Mouse (Mus musculus) intestine, embryonic 15.5 days (tissue): ENCODE data around the gene Dnm2. TPM values are rescaled to one million over a fixed set of nuclear protein-coding genes. Genes with fewer than 3 reads are reported as not detected.

ENCODE experiments used
- ATAC-seq: fragments of 200-750 bp; cut with Nextera tagmentation; 2 replicates; pipeline ENCODE4 v1.8.0; 2017; ENCODE audit warnings: moderate TSS enrichment, moderate library complexity
- H3K27ac ChIP-seq: fragments of 300-500 bp; sonication (generic); 2 replicates; pipeline ENCODE4 v1.5.1; 2015; ENCODE audit warnings: mild to moderate bottlenecking, inconsistent platforms
- H3K27me3 ChIP-seq: fragments of 300-500 bp; sonication (generic); replicated peaks from 2 replicates; pipeline ENCODE4 v1.6.1; 2015; ENCODE audit warnings: inconsistent platforms
- H3K36me3 ChIP-seq: fragments of 300-500 bp; sonication (generic); 2 replicates; pipeline ENCODE4 v1.6.1; 2015; ENCODE audit warnings: inconsistent platforms
- H3K4me1 ChIP-seq: fragments of 300-500 bp; sonication (generic); replicated peaks from 2 replicates; pipeline ENCODE4 v1.6.1; 2015; ENCODE audit warnings: inconsistent platforms
- H3K4me2 ChIP-seq: fragments of 300-500 bp; sonication (generic); replicated peaks from 2 replicates; pipeline ENCODE4 v1.6.1; 2015; ENCODE audit warnings: mild to moderate bottlenecking, inconsistent platforms
- H3K4me3 ChIP-seq: fragments of 300-500 bp; sonication (generic); replicated peaks from 2 replicates; pipeline ENCODE4 v1.5.1; 2015; ENCODE audit warnings: inconsistent platforms
- H3K9ac ChIP-seq: fragments of 300-500 bp; sonication (generic); 2 replicates; pipeline ENCODE4 v1.6.1; 2015; ENCODE audit warnings: inconsistent platforms
- H3K9me3 ChIP-seq: fragments of 300-500 bp; sonication (generic); 2 replicates; pipeline ENCODE4 v1.6.1; 2016; ENCODE audit warnings: inconsistent platforms
- WGBS: fragments of 180-500 bp; shearing (Covaris S2); methylation state at CpG from one replicate; pipeline ENCODE4 v1.1.7; 2015; 5-methylcytosine and 5-hydroxymethylcytosine counted together
- polyA plus RNA-seq: library from polyadenylated mRNA; unstranded; fragments of >200 nt; fragmentation: Nextera tagmentation; extraction: Ambion mirVana; gene quantifications from 2 replicates; pipeline ENCODE4 v1.2.1, GENCODE M21; 2015

Gene Dnm2
- polyA plus RNA-seq, 1 experiment from 2014 or later = 70.6 TPM

- Histone ChIP-seq H3K9me3 (no peaks in the 10 kb centered on the region), H3K36me3 (no peaks in the 10 kb centered on the region), H3K4me3 (peak overlapping the region; percentile 84), H3K4me1 (peaks cover 17% of the 10 kb centered on the region), H3K9ac (peak overlapping the region; percentile 54), H3K27ac (peak overlapping the region; percentile 96), H3K4me2 (peak overlapping the region; percentile 77), H3K27me3 (no peaks in the 10 kb centered on the region)
- WGBS = under 1% methylated on average over 59 of the region's 67 CpGs
- peak; percentile 94 for ATAC-seq
These were observed 121.4 kb downstream of the Dnm2 start for GRCm38 (mm10) chr9:21545916-21546788.

- no peaks in the 10 kb centered on the region for H3K9me3 ChIP-seq
- under 1% methylated on average over 31 of the region's 52 CpGs for WGBS
- H3K4me2 ChIP-seq = peak within 1 kb of the TSS; percentile 77
- H3K4me1 ChIP-seq = peaks cover 17% of the 10 kb centered on the region
- peak within 1 kb of the TSS; percentile 84 for H3K4me3 ChIP-seq
- H3K27ac ChIP-seq = peak within 1 kb of the TSS; percentile 97
- peak within 1 kb of the TSS; percentile 94 for H3K9ac ChIP-seq
- no peaks in the 10 kb centered on the region for H3K36me3 ChIP-seq
- no peak for ATAC-seq
- no peaks in the 10 kb centered on the region for H3K27me3 ChIP-seq
These were observed 122.0 kb downstream of the Dnm2 start, which contains the start of gene Carm1 for GRCm38 (mm10) chr9:21546789-21547074. Gene Carm1 (plus strand): TSS chr9:21546894.

GRCm38 (mm10) chr9:21547075-21547941 is 122.6 kb downstream of the Dnm2 start:
- Histone ChIP-seq H3K9me3 (no peaks in the 10 kb centered on the region), H3K4me1 (peaks cover 17% of the 10 kb centered on the region), H3K36me3 (no peaks in the 10 kb centered on the region; the same call in 1 of the 2 replicates), H3K27me3 (no peaks in the 10 kb centered on the region), H3K4me2 (peak overlapping the region; percentile 77), H3K9ac (peak overlapping the region; percentile 94), H3K27ac (peak overlapping the region; percentile 97), H3K4me3 (peak overlapping the region; percentile 84)
- peak; percentile 46 for ATAC-seq
- under 1% methylated on average over 53 of the region's 66 CpGs for WGBS

- H3K36me3 ChIP-seq = no peaks in the 10 kb centered on the region; the same call in 1 of the 2 replicates
- no peak overlapping the region for H3K9ac ChIP-seq
- no peak overlapping the region for H3K4me3 ChIP-seq
- ATAC-seq = no peak
- no peaks in the 10 kb centered on the region for H3K27me3 ChIP-seq
- H3K27ac ChIP-seq = no peak overlapping the region
- H3K4me2 ChIP-seq = no peak overlapping the region
- WGBS = 95% methylated on average over 2 of the region's 2 CpGs
- H3K9me3 ChIP-seq = no peaks in the 10 kb centered on the region
- H3K4me1 ChIP-seq = peaks cover 7% of the 10 kb centered on the region; the same call in 1 of the 2 replicates
These were observed 126.3 kb downstream of the Dnm2 start for GRCm38 (mm10) chr9:21551049-21551448.

GRCm38 (mm10) chr9:21553607-21554273 is 129.0 kb downstream of the Dnm2 start:
- no peaks in the 10 kb centered on the region for H3K27me3 ChIP-seq

GRCm38 (mm10) chr9:21555198-21555742 is 130.6 kb downstream of the Dnm2 start:
- no peak overlapping the region for H3K4me3 ChIP-seq
- no peak for ATAC-seq
- no peak overlapping the region for H3K4me2 ChIP-seq
- no peak overlapping the region for H3K9ac ChIP-seq
- WGBS = 87% methylated on average over 6 of the region's 6 CpGs
- no peaks in the 10 kb centered on the region for H3K9me3 ChIP-seq
- no peaks in the 10 kb centered on the region for H3K27me3 ChIP-seq
- no peak overlapping the region for H3K27ac ChIP-seq
- H3K36me3 ChIP-seq = no peaks in the 10 kb centered on the region; the same call in 1 of the 2 replicates
- H3K4me1 ChIP-seq = peaks cover 21% of the 10 kb centered on the region

More at GRCm38 (mm10) chr9:21553607-21554273, 129.0 kb downstream of the Dnm2 start:
- 84% methylated on average over 6 of the region's 6 CpGs for WGBS
- Histone ChIP-seq H3K36me3 (no peaks in the 10 kb centered on the region; the same call in 1 of the 2 replicates), H3K4me3 (no peak overlapping the region), H3K27ac (no peak overlapping the region), H3K9ac (no peak overlapping the region), H3K4me1 (peaks cover 17% of the 10 kb centered on the region), H3K4me2 (no peak overlapping the region), H3K9me3 (no peaks in the 10 kb centered on the region)
- ATAC-seq = no peak

GRCm38 (mm10) chr9:21556996-21557395 is 132.3 kb downstream of the Dnm2 start:
- 93% methylated on average over 2 of the region's 2 CpGs for WGBS
- no peak for ATAC-seq

More at GRCm38 (mm10) chr9:21556996-21557395, 132.3 kb downstream of the Dnm2 start:
- Histone ChIP-seq H3K27me3 (no peaks in the 10 kb centered on the region), H3K4me1 (peaks cover 21% of the 10 kb centered on the region), H3K27ac (no peak overlapping the region), H3K4me3 (no peak overlapping the region), H3K9me3 (no peaks in the 10 kb centered on the region), H3K4me2 (no peak overlapping the region), H3K36me3 (no peaks in the 10 kb centered on the region; the same call in 1 of the 2 replicates), H3K9ac (no peak overlapping the region)

Other genes starting within 250 kb of the Dnm2 start
- 55.8 and 59.8 TPM in 2 replicates for gene Keap1, start 185.5 kb upstream of the Dnm2 start, polyA plus RNA-seq
- gene S1pr5, start 176.5 kb upstream of the Dnm2 start, polyA plus RNA-seq = not detected in 2 replicates
- 50.0 and 55.1 TPM in 2 replicates for gene Atg4d, start 159.6 kb upstream of the Dnm2 start, polyA plus RNA-seq
- gene Kri1, start 136.9 kb upstream of the Dnm2 start, polyA plus RNA-seq = 11.1 and 15.4 TPM in 2 replicates
- gene Cdkn2d, start 133.5 kb upstream of the Dnm2 start, polyA plus RNA-seq = 38.4 and 42.1 TPM in 2 replicates
- 106 and 115 TPM in 2 replicates for gene Ap1m2, start 112.6 kb upstream of the Dnm2 start, polyA plus RNA-seq
- 48.1 and 52.0 TPM in 2 replicates for gene Slc44a2, start 104.2 kb upstream of the Dnm2 start, polyA plus RNA-seq
- gene Ilf3, start 57.0 kb upstream of the Dnm2 start, polyA plus RNA-seq = 143 and 150 TPM in 2 replicates
- 57.0 and 60.5 TPM in 2 replicates for gene Qtrt1, start 13.1 kb upstream of the Dnm2 start, polyA plus RNA-seq
- gene Tmed1, start 85.3 kb downstream of the Dnm2 start, polyA plus RNA-seq = 77.7 and 84.5 TPM in 2 replicates
- gene AB124611, start 101.3 kb downstream of the Dnm2 start, polyA plus RNA-seq = 2.5 and 3.0 TPM in 2 replicates
- gene Carm1, start 122.0 kb downstream of the Dnm2 start, polyA plus RNA-seq = 41.4 and 42.2 TPM in 2 replicates
- 27.3 and 29.3 TPM in 2 replicates for gene Timm29, start 167.8 kb downstream of the Dnm2 start, polyA plus RNA-seq
- gene Yipf2, start 167.9 kb downstream of the Dnm2 start, polyA plus RNA-seq = 25.2 and 34.3 TPM in 2 replicates
- 67.0 and 68.6 TPM in 2 replicates for gene Smarca4, start 191.3 kb downstream of the Dnm2 start, polyA plus RNA-seq